Mouse (Mus musculus): Measurements from ENCODE around the gene Npy5r. TPM values are rescaled to one million over a fixed set of nuclear protein-coding genes. Genes with fewer than 3 reads are reported as not detected.

Gene Npy5r
- polyA plus RNA-seq, 1 experiment from 2014 or later: not detected

DNA sequence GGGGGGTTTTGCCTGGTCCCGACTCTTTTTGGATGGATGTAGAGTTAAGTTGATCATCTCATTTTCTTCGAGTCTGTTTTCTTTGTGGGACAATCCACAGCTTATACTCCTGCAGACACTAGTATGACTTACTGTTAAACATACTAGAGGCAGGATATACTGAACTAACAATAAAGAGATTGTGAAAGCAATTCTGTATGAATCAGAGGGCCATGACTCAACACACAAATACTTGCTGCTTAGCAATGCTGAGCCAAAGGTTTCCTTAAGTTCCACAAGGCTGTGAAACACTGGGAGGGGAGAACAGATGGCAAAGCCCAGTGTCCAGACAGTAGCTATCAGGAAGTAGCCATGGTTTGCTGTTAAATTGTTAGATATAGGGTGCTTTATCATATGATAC, 6.7 kb downstream of the Npy5r start:
- no peaks in the 10 kb centered on the region for H3K9me3 ChIP-seq
- WGBS: 85% methylated on average over 2 of the region's 2 CpGs
- no peak for ATAC-seq (ENCODE audit: insufficient number of reproducible peaks, insufficient read depth, low FRiP score, low TSS enrichment, low read depth)
- H3K27ac ChIP-seq: no peak overlapping the region
- no peaks in the 10 kb centered on the region for H3K36me3 ChIP-seq
- H3K4me3 ChIP-seq (replicated peaks): no peak overlapping the region
- no peaks in the 10 kb centered on the region for H3K4me1 ChIP-seq (replicated peaks)
- no peak overlapping the region for H3K4me2 ChIP-seq
- H3K9ac ChIP-seq (replicated peaks): no peak overlapping the region
- H3K27me3 ChIP-seq: peaks cover 6% of the 10 kb centered on the region

DNA sequence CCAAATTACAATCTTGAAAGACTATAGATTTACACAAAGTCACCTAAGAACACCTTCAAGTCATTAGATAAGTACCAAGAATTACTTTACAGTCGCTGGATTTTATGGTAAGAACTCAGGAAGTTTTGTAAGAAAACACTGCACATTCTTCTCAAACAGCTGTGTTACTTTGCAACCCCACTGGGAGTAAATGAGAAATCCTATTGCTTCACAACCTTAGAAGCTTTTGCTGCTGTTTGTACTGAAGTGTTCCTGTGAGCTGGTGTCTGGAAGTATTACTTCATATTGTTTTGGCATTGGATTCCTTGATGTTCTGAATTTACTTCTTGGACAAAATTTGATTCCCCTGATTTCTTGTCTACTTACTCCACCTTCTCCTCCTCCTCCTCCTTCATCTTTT, 57.2 kb downstream of the Npy5r start:
- H3K9ac ChIP-seq (replicated peaks): no peak overlapping the region
- no peaks in the 10 kb centered on the region for H3K9me3 ChIP-seq
- H3K27ac ChIP-seq: no peak overlapping the region
- no peaks in the 10 kb centered on the region for H3K27me3 ChIP-seq
- WGBS: 44% methylated on average over 1 of the region's 1 CpGs
- no peaks in the 10 kb centered on the region for H3K36me3 ChIP-seq
- no peak for ATAC-seq (ENCODE audit: insufficient number of reproducible peaks, insufficient read depth, low FRiP score, low TSS enrichment, low read depth)
- H3K4me1 ChIP-seq (replicated peaks): no peaks in the 10 kb centered on the region
- H3K4me3 ChIP-seq (replicated peaks): no peak overlapping the region
- H3K4me2 ChIP-seq: no peak overlapping the region

Other genes starting within 250 kb of the Npy5r start
- gene Tma16, start 201.6 kb downstream of the Npy5r start, polyA plus RNA-seq (2016; fragmentation: Nextera tagmentation; extraction: Ambion mirVana): 17.6 and 18.9 TPM in 2 replicates
- not detected in 2 replicates for gene Tktl2, start 176.4 kb downstream of the Npy5r start, polyA plus RNA-seq (2016; fragmentation: Nextera tagmentation; extraction: Ambion mirVana)
- 1.2 and 1.9 TPM in 2 replicates for gene Npy1r, start 9.1 kb upstream of the Npy5r start, polyA plus RNA-seq (2016; fragmentation: Nextera tagmentation; extraction: Ambion mirVana)
- 3.5 and 3.7 TPM in 2 replicates for gene Naf1, start 172.1 kb upstream of the Npy5r start, polyA plus RNA-seq (2016; fragmentation: Nextera tagmentation; extraction: Ambion mirVana)

Measured in limb, embryonic 12.5 days (tissue).